Mouse (Mus musculus) right cerebral cortex, adult 18-20 months (tissue): ENCODE data around the gene Cacnb2.
"Not testable (repeated sequence)": the region's sequence is repeated elsewhere in the genome, so short reads cannot be mapped to it uniquely, and the experiment has no call there.

ENCODE experiments used
- DNase-seq: peaks from one replicate; pipeline ENCODE4 v3.0.0; 2022; ENCODE audit warnings: mixed read lengths

Gene Cacnb2

DNA sequence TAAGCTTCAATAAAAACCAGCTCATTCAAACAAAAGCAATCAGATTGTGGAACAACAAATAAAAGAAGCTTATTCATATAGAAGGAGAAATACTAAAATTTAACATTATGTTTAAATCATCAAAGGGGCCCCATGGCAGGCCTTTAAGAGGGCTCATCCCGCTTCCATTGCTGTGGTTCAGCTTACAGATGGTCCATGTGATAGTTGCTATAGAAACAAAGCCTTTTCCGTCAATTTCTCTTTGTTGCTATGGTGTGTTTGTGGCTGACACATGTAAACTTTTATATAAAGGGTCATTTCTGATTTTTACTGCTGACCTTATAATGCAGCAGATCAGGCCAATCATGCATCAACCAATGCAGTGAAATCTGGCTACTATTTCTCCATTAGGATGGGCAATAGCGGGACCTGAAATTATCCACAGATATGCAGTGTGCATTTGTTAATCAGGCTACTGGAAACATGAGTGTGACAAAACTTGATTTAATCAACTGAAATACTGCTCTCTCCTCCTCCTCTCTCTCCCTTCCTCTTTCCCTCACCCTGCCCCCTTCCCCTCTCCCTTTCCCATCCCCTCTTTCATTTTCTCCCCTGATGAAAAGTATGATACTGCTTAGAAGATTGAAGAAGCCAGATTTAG is 54.4 kb downstream of the Cacnb2 start:
- no peak for DNase-seq

DNA sequence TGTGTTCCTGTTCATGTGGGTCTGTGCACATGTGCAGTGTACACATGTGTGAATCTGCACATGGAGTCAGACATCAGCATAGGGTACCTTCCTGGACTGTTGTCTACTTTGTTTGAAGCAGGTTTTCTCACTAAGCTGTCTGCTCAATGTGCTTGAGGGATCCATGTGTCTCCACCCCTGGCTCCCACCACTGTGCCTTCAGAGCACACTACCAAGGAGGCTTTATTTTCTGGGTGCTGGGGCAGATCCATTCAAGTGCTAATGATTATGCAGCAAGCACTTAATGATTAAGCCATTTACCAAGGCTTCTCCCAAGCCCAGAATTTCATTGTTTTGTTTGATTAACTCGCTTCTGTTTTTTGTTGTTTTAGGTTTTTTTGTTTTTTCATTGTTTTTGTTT is 62.3 kb downstream of the Cacnb2 start:
- no peak for DNase-seq

DNA sequence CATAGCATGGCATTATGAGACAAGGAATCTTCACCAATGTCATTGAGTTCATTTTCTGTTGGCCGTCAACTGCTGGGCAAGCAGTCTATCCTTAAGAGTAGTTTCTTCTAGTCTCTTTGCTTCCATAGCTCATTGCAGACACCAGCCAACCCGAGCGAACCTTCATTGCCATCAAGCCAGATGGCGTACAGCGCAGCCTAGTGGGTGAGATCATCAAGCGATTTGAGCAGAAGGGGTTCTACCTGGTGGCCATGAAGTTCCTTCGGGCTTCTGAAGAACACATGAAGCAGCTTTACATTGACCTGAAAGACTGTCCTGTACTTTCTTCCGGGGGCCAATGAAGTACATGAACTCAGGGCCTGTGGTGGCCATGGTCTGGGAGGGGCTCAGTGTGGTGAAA is 69.2 kb downstream of the Cacnb2 start:
- DNase-seq = no peak

DNA sequence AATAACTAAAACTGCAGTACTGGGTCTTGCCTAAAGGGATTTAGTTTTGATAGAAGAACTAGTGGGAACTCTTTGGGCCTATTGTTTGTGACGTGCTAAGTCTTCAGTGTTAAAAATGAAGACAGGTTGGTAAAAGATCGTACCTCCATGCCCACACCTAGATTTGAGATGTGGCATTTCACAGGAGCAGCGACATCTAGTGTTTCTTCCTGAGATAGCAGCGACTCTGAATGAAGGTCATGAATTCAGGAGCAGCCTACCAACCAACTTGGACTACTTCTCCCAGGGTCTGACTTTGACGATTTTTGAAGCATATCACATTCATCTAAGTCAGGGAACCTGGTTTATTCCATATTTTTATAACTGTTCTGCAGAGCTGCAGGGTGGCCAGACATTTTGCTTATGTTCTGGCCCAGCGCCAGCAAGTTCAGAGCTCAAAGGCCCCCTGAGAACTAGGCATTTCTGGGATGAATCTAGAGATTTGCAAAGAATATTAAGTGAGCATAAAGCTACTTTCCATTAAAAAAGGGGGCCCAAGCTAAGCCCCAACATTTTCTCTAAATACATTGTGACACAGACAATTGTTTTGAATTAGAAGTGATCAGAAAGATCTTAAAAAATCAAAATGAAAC is 74.1 kb downstream of the Cacnb2 start:
- DNase-seq = no peak

DNA sequence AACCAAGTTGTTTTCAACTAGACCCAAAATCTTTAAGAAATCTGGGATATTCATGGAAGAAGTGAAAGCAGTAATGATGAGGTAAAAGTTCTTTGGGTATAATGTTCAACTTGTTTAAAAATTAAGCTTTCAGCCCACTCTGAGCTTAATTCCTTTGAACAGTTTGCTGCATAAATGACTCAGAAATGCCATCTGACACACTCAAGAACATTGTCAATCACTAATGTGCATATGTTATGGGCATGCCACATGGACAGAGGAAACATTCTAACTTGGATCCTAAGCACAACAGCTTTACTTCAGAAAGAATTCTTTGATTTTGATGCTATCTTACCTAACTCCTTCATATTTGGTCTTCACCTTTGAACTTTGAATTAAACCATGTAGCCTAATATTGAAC is 81.3 kb downstream of the Cacnb2 start:
- DNase-seq = no peak

DNA sequence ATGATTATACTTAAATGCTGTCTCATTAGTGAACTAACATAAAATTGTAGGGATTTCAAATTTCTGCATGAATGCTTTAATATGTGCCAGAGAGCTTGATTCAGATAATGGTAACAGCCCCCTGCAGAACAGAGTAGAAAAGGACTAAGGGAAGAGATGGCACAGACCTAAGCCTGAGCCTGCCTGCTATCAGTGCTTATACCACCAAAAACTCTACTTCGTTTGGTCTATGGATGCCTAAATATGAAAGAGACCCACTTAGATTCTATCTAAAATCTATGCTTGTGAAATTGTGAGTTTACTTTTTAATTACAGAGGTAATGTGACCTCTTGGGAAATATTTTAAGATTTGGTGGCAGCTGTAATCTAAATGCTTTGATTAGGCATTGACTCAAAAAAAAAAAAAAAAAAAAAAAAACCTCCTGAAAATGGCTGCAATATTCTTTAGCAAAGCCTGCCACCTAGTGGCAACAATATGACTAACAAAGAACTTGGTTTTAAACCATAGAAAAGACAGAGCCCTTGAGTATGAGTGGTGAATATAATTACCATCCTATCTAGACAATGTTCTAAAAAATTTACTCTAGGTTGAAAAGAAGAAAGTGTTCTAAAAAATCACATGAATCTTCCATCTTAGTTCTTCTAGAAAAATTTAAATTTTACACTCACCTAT is 100.2 kb downstream of the Cacnb2 start:
- DNase-seq = peak; percentile 37

DNA sequence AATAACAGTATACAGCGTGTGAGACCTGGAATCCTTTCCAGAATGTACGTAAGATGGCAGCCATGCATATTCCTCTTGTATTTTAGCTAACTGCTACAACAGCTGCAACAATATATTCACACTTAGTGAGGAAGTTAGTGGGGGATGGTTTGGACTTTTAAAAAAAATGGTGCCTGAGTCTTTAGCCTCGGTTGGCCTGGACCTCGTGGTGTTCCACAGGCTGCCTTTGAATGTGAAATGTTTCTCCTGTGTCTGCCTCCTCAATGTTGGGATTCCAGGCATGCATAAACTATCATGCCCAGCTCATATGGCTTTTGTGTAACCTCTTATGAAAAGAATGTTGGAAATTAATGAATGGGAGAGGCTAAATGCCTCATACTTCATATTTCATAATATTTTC is 100.8 kb downstream of the Cacnb2 start:
- no peak for DNase-seq

DNA sequence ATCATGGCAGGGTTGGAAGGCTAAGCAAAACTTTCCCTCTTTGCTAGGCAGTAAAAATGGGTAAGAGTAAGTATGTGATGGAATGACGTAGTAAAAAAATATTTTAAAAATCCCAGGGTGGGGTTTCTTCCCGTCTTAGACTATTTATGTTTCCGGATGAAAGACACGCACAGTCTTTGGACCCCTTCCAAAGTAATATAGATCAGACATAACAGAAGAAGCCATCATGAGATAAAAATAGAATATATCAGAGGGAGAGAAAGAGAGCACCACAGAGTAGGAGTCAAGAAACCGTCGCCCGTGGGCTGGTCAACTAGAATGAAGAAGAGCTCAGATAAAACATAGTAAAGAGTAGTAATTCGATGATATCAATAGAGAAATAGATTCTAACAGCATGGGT is 107.4 kb downstream of the Cacnb2 start:
- no peak for DNase-seq

DNA sequence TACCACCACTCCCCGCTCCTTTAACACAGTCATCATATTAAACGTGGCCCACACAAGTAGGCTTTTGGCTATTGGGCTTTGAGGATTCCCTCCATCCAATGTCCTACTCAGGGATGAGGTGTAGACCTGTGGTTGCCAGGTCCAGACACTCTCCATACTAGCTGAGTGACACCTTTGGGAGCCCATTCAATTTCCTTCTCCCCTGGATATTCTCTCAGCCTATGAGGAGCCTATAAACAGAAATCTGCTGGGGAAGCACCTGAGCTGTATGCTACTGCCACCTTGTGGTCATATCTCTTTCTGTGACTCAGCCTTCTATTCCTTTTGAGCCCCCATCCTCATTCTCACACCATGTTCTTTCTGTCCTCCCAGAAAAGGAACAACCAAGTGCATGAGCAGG is 108.9 kb downstream of the Cacnb2 start:
- no peak for DNase-seq

DNA sequence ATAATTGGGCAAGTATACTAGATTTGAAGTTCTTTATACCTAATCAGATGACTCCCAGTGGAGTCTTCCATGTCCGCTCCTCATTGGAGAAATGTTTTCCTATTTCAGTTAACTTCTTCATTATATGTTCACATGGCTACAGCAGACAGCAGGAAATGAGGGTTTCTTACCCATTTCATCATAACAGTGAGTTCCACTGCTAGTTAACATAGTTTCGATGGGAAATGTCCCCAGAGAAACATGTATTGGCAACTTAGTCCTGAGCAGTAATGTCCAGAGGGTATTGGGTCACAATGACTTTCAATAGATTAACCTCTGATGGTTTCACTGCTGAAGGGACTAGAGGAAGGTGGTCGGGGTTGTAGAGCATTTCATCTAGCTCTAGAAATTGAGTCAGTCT is 110.2 kb downstream of the Cacnb2 start:
- DNase-seq = no peak

DNA sequence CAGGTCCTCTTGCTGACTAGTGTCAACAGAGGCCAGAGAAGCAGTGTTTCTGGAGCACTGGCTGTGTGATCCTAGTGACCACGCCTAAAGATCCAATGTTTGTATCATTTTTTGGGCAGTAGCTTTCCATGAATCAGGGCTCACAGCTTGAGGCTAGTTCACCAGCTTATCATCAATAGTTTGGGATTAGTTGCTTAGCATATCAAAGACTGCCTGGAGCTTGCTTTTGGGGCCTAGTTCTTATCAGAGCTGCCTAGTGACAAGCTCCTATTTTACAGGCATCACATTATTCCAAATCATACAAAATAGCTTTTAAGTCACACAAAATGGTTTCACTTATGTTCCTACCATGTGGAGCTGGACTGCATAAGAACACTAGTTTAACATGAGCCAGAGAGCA is 113.8 kb downstream of the Cacnb2 start:
- DNase-seq = no peak

DNA sequence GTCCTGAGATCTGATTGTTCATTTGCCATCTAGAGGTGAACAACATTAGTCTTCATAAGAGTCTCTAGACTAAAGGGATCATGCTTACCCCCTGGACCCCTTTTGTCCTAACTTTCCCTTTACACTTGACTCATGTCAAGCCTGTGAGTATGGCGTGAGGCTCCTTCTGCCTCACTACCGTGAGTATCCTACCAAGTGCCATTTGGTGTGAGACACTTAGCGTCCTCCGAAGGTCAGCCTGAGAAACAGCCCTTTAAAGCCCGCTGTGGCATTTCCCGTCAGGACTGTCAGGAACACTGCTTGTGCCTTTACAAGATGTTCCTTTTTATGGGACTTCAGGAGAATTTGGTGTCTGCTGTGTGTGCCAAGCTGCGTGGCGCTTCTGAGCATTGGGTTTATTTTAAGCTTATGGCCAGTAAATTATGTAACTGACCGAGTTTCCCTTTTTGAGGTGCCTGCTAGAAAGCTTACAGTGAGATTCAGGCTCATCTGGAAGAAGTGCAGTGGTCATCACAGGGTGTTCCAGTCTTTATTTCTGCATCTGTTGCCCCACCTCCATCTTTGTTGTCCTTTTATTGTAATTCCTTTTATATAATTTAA is 116.3 kb downstream of the Cacnb2 start:
- DNase-seq = peak; percentile 76

DNA sequence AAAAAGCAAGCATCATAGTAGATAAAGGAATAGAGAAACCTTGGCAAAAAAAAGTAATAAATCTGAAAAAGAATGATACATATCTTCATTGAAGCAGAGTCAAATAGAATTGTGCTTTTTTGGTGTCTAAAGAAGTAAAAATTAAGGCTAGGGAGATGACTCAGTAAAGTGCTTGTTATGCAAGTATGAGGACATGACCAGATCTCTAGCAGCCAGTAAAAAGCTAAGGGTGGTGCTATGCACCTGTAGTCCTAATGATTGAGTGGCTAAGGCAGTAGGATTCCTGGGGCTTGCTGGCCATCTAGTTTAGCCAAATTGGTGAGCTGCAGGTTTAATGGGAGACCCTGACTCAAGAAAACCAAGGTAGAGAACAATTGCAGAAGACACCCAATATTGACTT is 122.5 kb downstream of the Cacnb2 start:
- no peak for DNase-seq

DNA sequence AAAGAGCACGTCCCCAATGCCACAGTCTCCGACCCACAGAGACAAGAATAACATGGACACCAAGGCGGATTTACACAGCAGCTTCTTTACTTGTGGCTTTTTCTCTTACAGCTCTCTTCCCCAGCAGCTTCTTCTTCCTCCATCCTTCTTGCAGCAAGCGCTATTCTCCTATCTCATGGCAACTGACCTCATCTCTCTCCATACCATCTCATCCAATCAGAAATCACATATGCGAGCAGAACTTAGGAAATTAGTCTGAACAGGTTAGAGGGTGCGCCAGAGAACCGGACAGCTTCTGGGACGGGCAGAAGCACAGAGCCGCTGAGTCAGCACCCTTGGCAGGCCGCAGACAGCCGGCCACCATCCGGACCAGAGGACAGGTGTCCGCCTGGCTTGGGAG is 123.7 kb downstream of the Cacnb2 start:
- not testable (repeated sequence) for DNase-seq

DNA sequence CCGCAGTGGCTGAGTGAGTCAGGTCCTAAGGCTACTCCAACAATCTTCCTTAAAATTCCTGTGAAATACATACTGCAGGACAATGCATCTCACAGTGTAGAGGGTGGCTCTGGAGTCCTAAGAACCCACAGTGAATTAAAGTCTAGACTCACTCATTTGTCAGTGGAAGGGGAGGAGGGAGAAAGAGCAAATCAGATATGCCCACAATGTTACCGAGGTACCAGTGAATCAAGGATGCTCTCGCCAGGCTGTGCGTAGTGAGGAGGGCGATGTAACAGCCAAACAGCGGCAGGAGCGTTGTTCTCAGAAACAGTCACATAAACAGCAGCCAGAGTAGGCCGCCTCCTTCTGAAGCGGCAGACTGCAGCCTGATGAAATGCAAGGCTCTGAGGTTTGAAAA is 136.0 kb downstream of the Cacnb2 start:
- DNase-seq = peak; percentile 74

DNA sequence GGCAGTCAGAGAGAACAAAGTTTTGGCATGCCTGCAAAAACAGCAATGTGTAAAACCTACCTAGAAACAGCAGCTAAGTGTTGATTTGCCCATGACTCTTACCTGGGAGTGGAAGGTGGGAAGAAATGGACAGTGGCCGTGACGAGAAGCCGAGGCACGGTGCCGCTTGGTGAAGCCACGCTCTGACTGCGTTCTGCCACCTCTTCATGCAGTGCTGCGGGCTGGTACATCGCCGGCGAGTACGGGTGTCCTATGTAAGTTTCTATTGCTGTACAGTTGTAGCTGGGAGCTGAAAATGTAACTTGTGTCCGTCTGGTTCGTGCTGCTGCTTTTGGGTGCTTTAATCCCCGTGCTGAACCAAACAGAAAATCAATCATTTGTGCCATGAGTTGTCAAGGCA is 136.6 kb downstream of the Cacnb2 start:
- DNase-seq = peak; percentile 38

DNA sequence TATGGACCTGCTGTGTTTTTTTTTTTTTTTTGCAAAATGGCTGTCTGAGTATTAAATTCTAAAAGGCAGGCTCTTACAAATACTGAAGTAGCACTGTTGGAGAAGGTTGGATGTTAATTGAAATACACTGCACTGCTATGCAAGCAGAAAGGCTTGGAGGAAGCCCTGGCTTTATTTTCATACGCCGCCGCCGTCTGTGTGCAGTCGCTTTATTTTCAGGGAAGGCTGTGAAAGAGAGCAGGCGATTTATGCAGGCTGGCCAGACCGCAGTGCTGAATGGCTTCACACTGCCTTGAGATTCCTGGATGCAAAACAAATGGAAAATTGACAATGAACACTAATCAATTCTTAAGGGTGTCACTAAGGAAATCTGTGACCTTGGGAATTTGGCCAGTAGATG is 137.5 kb downstream of the Cacnb2 start:
- peak; percentile 26 for DNase-seq

DNA sequence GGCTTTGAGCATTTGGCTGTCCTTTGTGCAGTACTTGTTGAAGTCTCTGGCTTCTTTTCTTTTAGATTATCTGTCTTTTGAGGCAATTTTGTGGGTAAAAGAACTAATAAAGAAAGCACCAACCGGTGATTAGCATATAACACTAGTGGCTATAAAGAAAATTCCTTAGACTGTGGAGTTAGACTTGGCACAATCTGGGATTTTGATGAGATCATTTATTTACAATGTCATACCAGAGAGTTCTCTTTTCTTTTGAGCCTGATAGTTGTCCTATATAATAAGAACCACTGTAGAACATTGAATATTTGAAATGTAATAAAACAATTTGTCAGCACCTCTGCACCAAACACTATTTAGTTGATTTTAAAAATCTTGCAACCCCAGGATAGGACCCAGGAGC is 141.9 kb downstream of the Cacnb2 start:
- no peak for DNase-seq

DNA sequence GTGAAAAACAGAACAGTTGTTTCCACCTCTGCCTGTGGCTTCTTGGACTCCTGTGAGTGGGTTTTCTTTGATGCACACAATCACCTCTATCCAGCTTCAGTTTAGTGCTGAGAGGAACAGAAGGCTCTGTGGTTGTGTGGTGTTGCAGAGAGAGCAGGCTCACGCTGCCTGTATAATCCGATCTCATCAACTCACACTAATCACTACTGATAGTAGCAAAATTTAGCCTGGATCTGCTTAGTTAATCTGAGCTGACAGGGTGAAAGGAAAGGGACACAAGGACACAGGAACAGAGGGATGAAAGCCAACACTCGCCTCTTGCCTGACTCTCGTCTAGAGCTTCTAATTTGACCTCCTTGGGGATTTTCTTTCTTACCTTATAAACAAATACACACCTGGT is 160.0 kb downstream of the Cacnb2 start:
- DNase-seq = peak; percentile 15

DNA sequence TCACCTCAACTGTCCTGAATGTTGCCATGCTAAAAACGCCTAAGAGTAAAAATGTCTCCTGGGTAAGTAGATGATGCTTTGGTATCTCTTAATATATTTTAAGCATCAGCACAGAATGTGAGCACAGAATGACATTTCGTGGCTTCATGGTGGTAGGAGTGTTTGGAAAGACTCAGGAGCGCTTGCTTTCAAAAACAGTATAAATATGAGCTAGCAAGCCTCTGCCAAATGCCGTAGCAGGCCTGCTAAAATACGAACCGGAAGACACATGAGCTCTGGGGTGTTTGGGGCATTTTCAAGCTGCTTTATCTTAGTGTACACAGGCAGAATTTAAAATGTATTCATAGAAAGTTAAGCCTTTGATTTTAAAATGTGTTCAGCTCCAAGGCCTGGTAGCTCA is 161.0 kb downstream of the Cacnb2 start:
- peak; percentile 56 for DNase-seq

DNA sequence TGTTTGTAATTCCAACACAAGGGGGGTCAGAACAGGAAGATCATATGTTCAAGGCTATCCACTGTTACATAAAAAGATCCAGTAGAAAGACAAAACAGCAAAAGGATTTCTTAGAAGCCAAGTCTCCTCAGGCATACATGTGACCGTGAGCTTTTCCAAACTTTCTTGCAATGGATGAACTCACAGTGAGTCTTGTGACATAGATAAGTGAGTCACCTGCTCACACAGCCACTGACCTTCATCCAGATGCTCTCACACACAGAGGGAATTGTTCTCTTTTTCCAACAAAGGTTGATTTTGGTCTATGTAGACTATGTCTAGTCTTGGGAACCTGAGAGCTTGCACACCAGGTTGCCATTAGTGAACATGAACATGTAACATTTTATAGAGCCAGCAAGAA is 166.6 kb downstream of the Cacnb2 start:
- DNase-seq = no peak

DNA sequence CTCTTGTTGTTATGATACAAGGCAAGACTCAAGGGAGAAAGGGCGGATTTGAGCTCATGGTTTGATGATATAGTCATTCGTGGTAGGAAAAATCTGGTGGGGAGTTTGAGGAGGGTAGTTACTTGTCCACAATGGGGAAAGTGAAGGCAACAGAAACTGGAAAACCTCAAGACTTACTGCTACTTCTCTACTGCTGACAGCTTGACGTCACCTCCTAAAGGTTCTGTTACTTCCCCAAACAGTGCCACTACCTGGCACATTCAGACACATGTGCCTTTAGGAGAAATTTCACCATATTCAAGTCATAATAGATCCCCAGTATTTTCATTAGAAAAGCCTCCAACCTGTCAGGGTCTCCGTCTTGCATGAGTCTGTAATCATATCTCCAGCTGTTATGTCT is 167.7 kb downstream of the Cacnb2 start:
- DNase-seq = no peak

DNA sequence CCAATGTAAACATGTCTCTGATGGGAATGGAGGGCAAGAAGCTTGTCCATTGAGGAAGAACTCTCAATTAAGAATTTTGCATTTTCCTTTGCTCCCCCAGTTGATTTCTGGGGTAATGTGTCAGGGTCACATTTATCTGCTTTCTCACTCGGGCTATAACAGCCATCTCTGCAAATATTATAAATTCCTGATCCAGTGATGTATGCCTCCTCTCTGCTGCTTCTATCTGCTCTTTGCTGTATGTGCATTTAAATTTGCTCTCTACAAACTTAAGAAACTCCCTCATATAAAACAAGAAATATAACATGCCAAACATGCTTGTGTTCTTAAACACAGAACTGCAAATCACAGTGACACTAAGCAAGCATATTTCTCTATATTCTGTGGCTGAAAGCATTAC is 171.5 kb downstream of the Cacnb2 start:
- DNase-seq = no peak

DNA sequence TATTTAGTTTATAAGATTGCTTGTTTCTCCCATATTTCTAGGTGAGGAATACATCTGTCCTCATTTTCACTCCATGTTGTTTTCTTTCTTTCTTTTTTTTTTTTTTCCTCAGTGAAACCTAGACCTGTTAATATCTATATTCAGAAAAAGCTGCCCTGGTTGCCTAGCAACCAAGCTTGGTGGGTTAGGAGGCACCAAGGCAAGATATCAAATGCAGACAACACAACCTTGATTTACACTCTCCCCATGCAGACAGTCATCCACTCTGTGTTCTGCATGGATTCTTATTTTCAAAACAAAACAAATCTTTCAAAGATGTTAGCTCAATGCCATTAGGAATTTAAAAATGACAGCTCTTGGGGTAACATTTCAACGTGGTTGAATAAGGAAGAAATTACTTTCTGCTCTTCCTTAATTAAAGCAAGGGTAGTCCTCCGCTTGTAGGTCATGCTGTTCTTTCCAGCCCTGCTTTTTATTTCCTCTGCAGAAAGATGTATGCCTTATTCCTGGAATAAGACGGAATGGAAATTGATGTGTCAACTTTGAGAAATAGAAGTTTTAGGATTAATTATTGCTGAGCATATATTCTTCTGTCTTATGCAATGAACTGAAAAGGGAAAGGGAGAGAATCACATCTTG is 172.1 kb downstream of the Cacnb2 start:
- DNase-seq = peak; percentile 30
